Mouse (Mus musculus): ENCODE data around the gene Gpr179. TPM values are rescaled to one million over a fixed set of nuclear protein-coding genes. Genes with fewer than 3 reads are reported as not detected.

Gene Gpr179
- polyA plus RNA-seq, 1 experiment, result 0.62 TPM

- whole genome bisulfite sequencing, result 36% methylated on average over 12 of the region's 12 CpGs
- Histone ChIP-seq H3K4me1 (ENCODE audit: control insufficient read depth, insufficient read depth, low read length) (no peaks in the 10 kb centered on the region), H3K27ac (ENCODE audit: insufficient read depth, low read length) (peak overlapping the region; percentile 55; the same call in 1 of the 2 replicates), H3K4me3 (replicated peaks; ENCODE audit: insufficient read depth, low read depth, low read length) (no peak overlapping the region), H3K27me3 (ENCODE audit: control insufficient read depth, insufficient read depth, low read length) (no peaks in the 10 kb centered on the region)
- TF ChIP-seq CTCF (IDR thresholded peaks at IDR 0.05; ENCODE audit: borderline replicate concordance, insufficient read depth, low read depth, low read length) (no peak), POLR2A (IDR thresholded peaks at IDR 0.05; ENCODE audit: borderline replicate concordance, insufficient read depth, low read length) (no peak)
- peak in 1 of 2 experiments; percentile 46 for DNase-seq
These were observed 62.3 kb downstream of the Gpr179 start for GRCm38 (mm10) chr11:97289276-97290230.

GRCm38 (mm10) chr11:97287643-97288042 lies 64.2 kb downstream of the Gpr179 start:
- no peaks in the 10 kb centered on the region for H3K4me1 ChIP-seq (ENCODE audit: control insufficient read depth, insufficient read depth, low read length)
- no peak for DNase-seq

GRCm38 (mm10) chr11:97286973-97287372 lies 64.9 kb downstream of the Gpr179 start:
- Histone ChIP-seq H3K4me1 (ENCODE audit: control insufficient read depth, insufficient read depth, low read length) (no peaks in the 10 kb centered on the region), H3K4me3 (replicated peaks; ENCODE audit: insufficient read depth, low read depth, low read length) (no peak overlapping the region), H3K27me3 (ENCODE audit: control insufficient read depth, insufficient read depth, low read length) (no peaks in the 10 kb centered on the region), H3K27ac (ENCODE audit: insufficient read depth, low read length) (no peak overlapping the region)
- no peak for DNase-seq
- TF ChIP-seq POLR2A (IDR thresholded peaks at IDR 0.05; ENCODE audit: borderline replicate concordance, insufficient read depth, low read length), result no peak
- no peak for TF ChIP-seq CTCF (IDR thresholded peaks at IDR 0.05; ENCODE audit: borderline replicate concordance, insufficient read depth, low read depth, low read length)
- 67% methylated on average over 6 of the region's 6 CpGs for WGBS

More at GRCm38 (mm10) chr11:97287643-97288042, 64.2 kb downstream of the Gpr179 start:
- H3K27ac ChIP-seq (ENCODE audit: insufficient read depth, low read length), result no peak overlapping the region
- H3K4me3 ChIP-seq (replicated peaks; ENCODE audit: insufficient read depth, low read depth, low read length), result no peak overlapping the region
- H3K27me3 ChIP-seq (ENCODE audit: control insufficient read depth, insufficient read depth, low read length), result no peaks in the 10 kb centered on the region
- TF ChIP-seq CTCF (IDR thresholded peaks at IDR 0.05; ENCODE audit: borderline replicate concordance, insufficient read depth, low read depth, low read length), result no peak
- no peak for TF ChIP-seq POLR2A (IDR thresholded peaks at IDR 0.05; ENCODE audit: borderline replicate concordance, insufficient read depth, low read length)

- no peak for DNase-seq
- no peak overlapping the region for H3K4me3 ChIP-seq (replicated peaks; ENCODE audit: insufficient read depth, low read depth, low read length)
- H3K27ac ChIP-seq (ENCODE audit: insufficient read depth, low read length), result no peak overlapping the region
- TF ChIP-seq CTCF (IDR thresholded peaks at IDR 0.05; ENCODE audit: borderline replicate concordance, insufficient read depth, low read depth, low read length), result no peak
- no peak for TF ChIP-seq POLR2A (IDR thresholded peaks at IDR 0.05; ENCODE audit: borderline replicate concordance, insufficient read depth, low read length)
- 78% methylated on average over 9 of the region's 9 CpGs for WGBS
- H3K27me3 ChIP-seq (ENCODE audit: control insufficient read depth, insufficient read depth, low read length), result no peaks in the 10 kb centered on the region
- H3K4me1 ChIP-seq (ENCODE audit: control insufficient read depth, insufficient read depth, low read length), result no peaks in the 10 kb centered on the region
These were observed 65.8 kb downstream of the Gpr179 start for GRCm38 (mm10) chr11:97285852-97286775.

GRCm38 (mm10) chr11:97284854-97285253 lies 67.0 kb downstream of the Gpr179 start:
- no peak overlapping the region for H3K27ac ChIP-seq (ENCODE audit: insufficient read depth, low read length)
- no peaks in the 10 kb centered on the region for H3K27me3 ChIP-seq (ENCODE audit: control insufficient read depth, insufficient read depth, low read length)
- no peak overlapping the region for H3K4me3 ChIP-seq (replicated peaks; ENCODE audit: insufficient read depth, low read depth, low read length)
- 73% methylated on average over 4 of the region's 4 CpGs for WGBS
- TF ChIP-seq POLR2A (IDR thresholded peaks at IDR 0.05; ENCODE audit: borderline replicate concordance, insufficient read depth, low read length) (no peak), CTCF (IDR thresholded peaks at IDR 0.05; ENCODE audit: borderline replicate concordance, insufficient read depth, low read depth, low read length) (no peak)
- no peaks in the 10 kb centered on the region for H3K4me1 ChIP-seq (ENCODE audit: control insufficient read depth, insufficient read depth, low read length)
- DNase-seq, result no peak

GRCm38 (mm10) chr11:97282179-97282578 lies 69.7 kb downstream of the Gpr179 start:
- TF ChIP-seq POLR2A (IDR thresholded peaks at IDR 0.05; ENCODE audit: borderline replicate concordance, insufficient read depth, low read length), result no peak
- TF ChIP-seq CTCF (IDR thresholded peaks at IDR 0.05; ENCODE audit: borderline replicate concordance, insufficient read depth, low read depth, low read length), result no peak
- Histone ChIP-seq H3K4me3 (replicated peaks; ENCODE audit: insufficient read depth, low read depth, low read length) (no peak overlapping the region), H3K27ac (ENCODE audit: insufficient read depth, low read length) (no peak overlapping the region), H3K4me1 (ENCODE audit: control insufficient read depth, insufficient read depth, low read length) (peaks cover 2% of the 10 kb centered on the region; the same call in 1 of the 2 replicates), H3K27me3 (ENCODE audit: control insufficient read depth, insufficient read depth, low read length) (no peaks in the 10 kb centered on the region)
- WGBS, result 92% methylated on average over 6 of the region's 6 CpGs
- no peak for DNase-seq

Other genes starting within 250 kb of the Gpr179 start
- gene Tbx21, start 236.7 kb downstream of the Gpr179 start, polyA plus RNA-seq (2012; rRNA removed), result 0.03 TPM in 2 replicates
- gene Tbkbp1, start 200.6 kb downstream of the Gpr179 start, polyA plus RNA-seq (2012; rRNA removed), result 94.3 and 97.7 TPM in 2 replicates
- 82.0 and 83.9 TPM in 2 replicates for gene Kpnb1, start 164.2 kb downstream of the Gpr179 start, polyA plus RNA-seq (2012; rRNA removed)
- 97.4 and 103 TPM in 2 replicates for gene Npepps, start 71.4 kb downstream of the Gpr179 start, polyA plus RNA-seq (2012; rRNA removed)
- gene Mrpl45, start 36.4 kb downstream of the Gpr179 start, polyA plus RNA-seq (2012; rRNA removed), result 37.8 and 40.6 TPM in 2 replicates
- 54.3 and 61.2 TPM in 2 replicates for gene Socs7, start 10.5 kb upstream of the Gpr179 start, polyA plus RNA-seq (2012; rRNA removed)
- 68.9 and 77.2 TPM in 2 replicates for gene Arhgap23, start 63.5 kb upstream of the Gpr179 start, polyA plus RNA-seq (2012; rRNA removed)
- not detected in 2 replicates for gene 4933428G20Rik, start 148.3 kb upstream of the Gpr179 start, polyA plus RNA-seq (2012; rRNA removed)
- gene Srcin1, start 224.1 kb upstream of the Gpr179 start, polyA plus RNA-seq (2012; rRNA removed), result 127 and 142 TPM in 2 replicates